ENCODE assay signal across 17 mouse cellular contexts in genomic region chr1:151620730-151621129, GRCm38 (mm10). TPM values are rescaled to one million over a fixed set of nuclear protein-coding genes. Genes with fewer than 3 reads are reported as not detected.
DNase-seq lines count a peak whose midpoint lies in the region; ATAC-seq and TF ChIP-seq lines count a peak whose summit lies in the region.
"Had no signal": no experiment of that assay in that cellular context is flagged by ENCODE, and none has a peak within 500 bp of the region (broad histone marks: within the 10 kb centered on the region; RNA-seq: fewer than 3 reads in every experiment).

No protein-coding gene starts in this region.

- peaks cover 7% of the 10 kb centered on the region for H3K4me1 ChIP-seq in intestine, embryonic 15.5 days (replicated peaks)
- H3K4me1 ChIP-seq in intestine, postnatal 0 days (replicated peaks; ENCODE audit: control insufficient read depth, insufficient read depth, low read length) = peaks cover 2% of the 10 kb centered on the region; the same call in 1 of the 2 replicates
- H3K4me1 ChIP-seq: midbrain, embryonic 15.5 days had no signal

- H3K27ac ChIP-seq in intestine, embryonic 15.5 days = no peak overlapping the region
- no peak overlapping the region for H3K27ac ChIP-seq in intestine, postnatal 0 days (ENCODE audit: low read depth, low read length)
- peak overlapping the region; percentile 73 for H3K27ac ChIP-seq in macrophage
- H3K27ac ChIP-seq: heart, embryonic 13.5 days; hindbrain, embryonic 13.5 days; lung, embryonic 15.5 days; midbrain, embryonic 15.5 days; neural tube, embryonic 15.5 days had no signal

- no peak overlapping the region for H3K4me2 ChIP-seq in intestine, embryonic 15.5 days (replicated peaks)
- H3K4me2 ChIP-seq in intestine, postnatal 0 days (replicated peaks; ENCODE audit: low read depth) = no peak overlapping the region
- H3K4me2 ChIP-seq: heart, embryonic 13.5 days; hindbrain, embryonic 13.5 days; lung, embryonic 15.5 days; midbrain, embryonic 15.5 days; neural tube, embryonic 15.5 days had no signal

- no peaks in the 10 kb centered on the region for H3K36me3 ChIP-seq in intestine, embryonic 15.5 days
- H3K36me3 ChIP-seq in intestine, postnatal 0 days (ENCODE audit: control insufficient read depth, insufficient read depth) = no peaks in the 10 kb centered on the region
- H3K36me3 ChIP-seq in macrophage (ENCODE audit: inconsistent target) = no peaks in the 10 kb centered on the region
- H3K36me3 ChIP-seq: heart, embryonic 13.5 days; hindbrain, embryonic 13.5 days; lung, embryonic 15.5 days; midbrain, embryonic 15.5 days; neural tube, embryonic 15.5 days had no signal

- no peak overlapping the region for H3K9ac ChIP-seq in intestine, embryonic 15.5 days
- no peak overlapping the region for H3K9ac ChIP-seq in intestine, postnatal 0 days (ENCODE audit: low read depth, low read length)
- H3K9ac ChIP-seq: heart, embryonic 13.5 days; hindbrain, embryonic 13.5 days; lung, embryonic 15.5 days; midbrain, embryonic 15.5 days; neural tube, embryonic 15.5 days had no signal

- peak; percentile 30; the same call in 1 of the 2 replicates for ATAC-seq in intestine, embryonic 15.5 days
- no peak for ATAC-seq in intestine, postnatal 0 days
- no peak for ATAC-seq in activated CD4-positive, CD25-positive, alpha-beta regulatory T cell, adult 4 months
- ATAC-seq: midbrain, embryonic 15.5 days had no signal

- peak; percentile 50 for DNase-seq in 416B (ENCODE audit: low read depth)
- peak; percentile 52 for DNase-seq in R1 (ENCODE audit: low read depth, low spot score)
- no peak for DNase-seq in retina, postnatal 1 day
- DNase-seq in thymus, postnatal 4 days = no peak
- DNase-seq: adrenal gland, postnatal 36 days; cerebellum, adult 2 months; kidney, adult 8-10 months; thymus, postnatal 14 days had no signal

- H3K27me3 ChIP-seq in intestine, embryonic 15.5 days (replicated peaks) = no peaks in the 10 kb centered on the region
- H3K27me3 ChIP-seq in intestine, postnatal 0 days (replicated peaks; ENCODE audit: control insufficient read depth, insufficient read depth, low read length) = no peaks in the 10 kb centered on the region; the same call in 1 of the 2 replicates
- H3K27me3 ChIP-seq: heart, embryonic 13.5 days; hindbrain, embryonic 13.5 days; lung, embryonic 15.5 days; midbrain, embryonic 15.5 days; neural tube, embryonic 15.5 days had no signal

- TF ChIP-seq CTCF in intestine, postnatal 0 days (IDR thresholded peaks at IDR 0.05; ENCODE audit: low read depth) = no peak

- no peak overlapping the region for H3K4me3 ChIP-seq in intestine, embryonic 15.5 days (replicated peaks)
- no peak overlapping the region for H3K4me3 ChIP-seq in intestine, postnatal 0 days (ENCODE audit: low read depth, low read length)
- no peak overlapping the region for H3K4me3 ChIP-seq in macrophage (ENCODE audit: inconsistent target)
- H3K4me3 ChIP-seq: heart, embryonic 13.5 days; hindbrain, embryonic 13.5 days; lung, embryonic 15.5 days; midbrain, embryonic 15.5 days; neural tube, embryonic 15.5 days had no signal

- no peaks in the 10 kb centered on the region for H3K9me3 ChIP-seq in intestine, embryonic 15.5 days
- no peaks in the 10 kb centered on the region for H3K9me3 ChIP-seq in intestine, postnatal 0 days (ENCODE audit: control insufficient read depth)
- H3K9me3 ChIP-seq: heart, embryonic 13.5 days; hindbrain, embryonic 13.5 days; lung, embryonic 15.5 days; midbrain, embryonic 15.5 days; neural tube, embryonic 15.5 days had no signal

- no peaks in the 10 kb centered on the region for H3K79me2 ChIP-seq in macrophage (ENCODE audit: inconsistent target)

RNA-seq across cellular contexts. Expression of gene Fam129a, which starts 49.7 kb away (rescaled TPM):
- polyA plus RNA-seq in intestine, embryonic 15.5 days (2015; fragmentation: Nextera tagmentation; extraction: Ambion mirVana) = 11.9 and 12.9 TPM in 2 replicates
- 6.0 and 7.4 TPM in 2 replicates for polyA plus RNA-seq in intestine, postnatal 0 days (2015; fragmentation: Nextera tagmentation; extraction: Ambion mirVana)
- total RNA-seq in macrophage (2018; cell fraction: chromatin; rRNA removed) = 100 to 1,000 TPM in 4 of 26 experiments, 10 to 100 TPM in 17, 1 to 10 TPM in 5; 6.3 to 361 (median 16.6) TPM
- total RNA-seq in macrophage (2018; cell fraction: cytosol; rRNA removed) = 10 to 100 TPM in 24 of 26 experiments, 1 to 10 TPM in 2; 8.8 to 90.4 (median 14.9) TPM
- 100 to 1,000 TPM in 3 of 26 experiments, 10 to 100 TPM in 23; 10.1 to 213 (median 22.3) TPM for total RNA-seq in macrophage (2018; cell fraction: nucleus; rRNA removed)
- polyA plus RNA-seq in macrophage (2018) = 9.5 to 18.4 TPM (median 10.7 TPM) in 3 replicates
- 10 to 100 TPM; 47.7 to 72.5 TPM for polyA plus RNA-seq in activated CD4-positive, CD25-positive, alpha-beta regulatory T cell, adult 4 months (2017; shearing (Covaris generic))

Comparison
In these comparisons a context has a peak if more than half of its experiments do, and no peak if none do; other contexts are left out.
1. DNase-seq: peak in 416B (single experiment) and R1 (single experiment); none in retina, postnatal 1 day (single experiment) and thymus, postnatal 4 days (single experiment).